Mouse (Mus musculus): Measurements from ENCODE around the gene Ccn2. TPM values are rescaled to one million over a fixed set of nuclear protein-coding genes. Genes with fewer than 3 reads are reported as not detected.
"Not testable (repeated sequence)": the region's sequence is repeated elsewhere in the genome, so short reads cannot be mapped to it uniquely, and the experiment has no call there.

Ccn2 gene
- total RNA-seq, 2 experiments from 2014 or later: 13.2 to 28.1 TPM

DNA sequence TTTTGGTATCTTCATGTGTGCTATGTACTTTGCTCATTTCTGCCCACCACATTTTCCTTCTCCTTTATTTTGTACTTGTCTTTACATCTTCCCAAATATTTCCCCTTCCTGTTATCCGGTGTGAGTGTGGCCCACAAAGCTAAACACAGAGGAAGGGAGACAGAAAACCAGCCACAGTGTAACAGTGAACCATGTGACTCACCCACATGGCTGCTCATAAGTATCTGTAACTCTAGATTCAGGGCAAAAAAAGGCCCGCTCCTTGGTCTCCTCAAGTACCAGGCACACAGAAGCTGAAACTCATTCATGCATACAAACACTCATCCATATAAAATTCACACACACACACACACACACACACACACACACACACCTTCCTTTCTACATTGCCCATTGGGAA lies 7.8 kb downstream of the Ccn2 start:
- no peak for DNase-seq

- DNase-seq: no peak
These were observed 8.5 kb downstream of the Ccn2 start for GRCm38 (mm10) chr10:24603727-24604126.

DNA sequence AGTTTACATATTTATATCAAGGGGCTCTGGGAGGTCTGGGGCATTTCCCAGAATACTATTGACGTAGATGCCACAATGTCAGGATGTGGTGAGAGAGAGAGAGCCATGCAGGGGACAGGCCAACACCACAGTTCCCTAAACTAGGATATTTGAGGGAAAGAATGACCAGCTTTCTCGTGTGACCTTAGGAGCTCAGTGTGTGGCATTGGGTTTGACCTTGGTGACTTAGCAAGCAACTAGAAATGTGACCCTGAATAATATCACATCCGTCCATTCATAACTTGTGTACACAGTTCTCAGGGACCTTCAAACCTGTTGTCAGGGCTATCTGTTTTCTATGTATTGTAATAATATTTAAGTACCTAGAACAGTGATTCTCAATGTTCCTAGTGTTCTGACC lies 13.9 kb downstream of the Ccn2 start:
- no peak for DNase-seq

DNA sequence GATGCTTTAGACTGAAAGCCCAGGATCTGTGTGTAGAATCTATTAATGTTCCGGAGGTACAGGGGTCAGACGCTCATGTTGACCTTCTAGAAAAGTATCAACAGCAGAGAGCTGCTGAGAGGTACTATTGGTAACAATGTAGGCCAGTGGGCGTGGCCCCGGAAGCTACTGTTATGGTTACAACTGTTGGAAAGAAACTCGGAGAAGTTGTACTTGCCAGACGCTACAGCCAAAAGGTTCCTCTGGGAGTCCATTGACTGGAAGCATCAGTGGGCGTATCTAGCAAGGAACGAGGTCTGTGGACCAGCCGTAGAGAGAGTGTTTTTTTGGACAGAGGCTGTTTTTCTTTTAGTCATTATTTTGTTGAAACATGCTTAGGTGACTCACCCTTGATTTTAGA lies 14.5 kb downstream of the Ccn2 start:
- DNase-seq: peak; percentile 66

- DNase-seq: no peak
These were observed 19.5 kb downstream of the Ccn2 start for GRCm38 (mm10) chr10:24614726-24615125.

DNA sequence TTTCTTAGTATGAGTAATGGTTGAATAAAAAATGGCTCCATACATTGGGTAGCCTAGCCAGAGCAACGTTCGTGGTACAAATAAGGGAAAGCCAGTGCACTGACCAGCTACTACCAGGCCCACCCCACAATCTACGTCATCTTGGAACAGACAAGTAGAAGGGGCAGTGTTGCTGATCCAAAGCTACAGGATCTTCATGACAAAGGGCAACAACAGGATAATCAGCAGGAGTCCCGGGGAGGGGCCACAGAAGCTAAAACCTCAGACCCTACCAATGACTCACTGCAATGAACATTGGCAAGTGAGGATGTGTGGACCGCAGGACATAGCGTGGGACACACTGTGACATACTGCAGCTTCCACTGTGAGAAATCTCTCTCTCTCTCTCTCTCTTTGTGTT lies 20.6 kb downstream of the Ccn2 start:
- DNase-seq: no peak

DNA sequence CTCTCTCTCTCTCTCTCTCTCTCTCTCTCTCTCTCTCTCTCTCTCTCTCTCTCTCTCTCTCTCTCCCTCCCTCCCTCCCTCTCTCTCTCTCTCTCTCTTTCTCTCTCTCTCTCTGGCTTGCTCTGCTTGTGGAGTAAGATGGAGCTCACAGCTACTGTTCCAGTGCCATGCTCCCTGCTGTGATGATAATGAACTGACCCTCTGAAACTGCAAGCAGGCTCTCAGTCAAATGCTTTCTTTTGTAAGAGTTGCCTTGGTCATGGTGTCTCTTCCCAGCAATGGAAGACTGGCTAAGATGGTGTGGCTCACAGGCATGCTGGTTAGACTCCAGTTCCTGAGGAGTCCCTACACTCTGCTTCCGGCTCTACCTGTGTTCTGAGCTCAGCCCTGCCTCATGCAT lies 21.3 kb downstream of the Ccn2 start:
- DNase-seq: not testable (repeated sequence)

- DNase-seq: no peak
These were observed 26.3 kb downstream of the Ccn2 start for GRCm38 (mm10) chr10:24621572-24621971.

DNA sequence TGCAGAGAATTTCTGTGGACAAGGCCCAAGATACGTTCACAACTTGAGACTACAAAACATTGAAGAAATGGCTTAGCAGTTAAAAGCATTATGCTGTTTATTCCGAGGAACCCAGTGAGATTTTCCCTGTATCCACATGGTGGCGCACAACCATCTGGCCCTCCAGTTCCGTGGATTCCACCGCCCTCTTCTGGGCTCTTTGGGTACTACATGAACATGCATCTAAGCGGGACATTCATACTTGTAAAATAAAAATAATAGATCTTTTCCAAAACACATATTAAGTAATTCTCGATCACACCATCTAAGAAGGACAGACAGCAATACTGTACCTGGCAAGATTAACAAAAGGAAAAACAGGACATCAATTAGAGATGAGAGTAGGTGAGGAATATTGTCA lies 27.3 kb downstream of the Ccn2 start:
- peak; percentile 40 for DNase-seq

- peak; percentile 46 for DNase-seq
These were observed 29.9 kb downstream of the Ccn2 start for GRCm38 (mm10) chr10:24625060-24625701.

DNA sequence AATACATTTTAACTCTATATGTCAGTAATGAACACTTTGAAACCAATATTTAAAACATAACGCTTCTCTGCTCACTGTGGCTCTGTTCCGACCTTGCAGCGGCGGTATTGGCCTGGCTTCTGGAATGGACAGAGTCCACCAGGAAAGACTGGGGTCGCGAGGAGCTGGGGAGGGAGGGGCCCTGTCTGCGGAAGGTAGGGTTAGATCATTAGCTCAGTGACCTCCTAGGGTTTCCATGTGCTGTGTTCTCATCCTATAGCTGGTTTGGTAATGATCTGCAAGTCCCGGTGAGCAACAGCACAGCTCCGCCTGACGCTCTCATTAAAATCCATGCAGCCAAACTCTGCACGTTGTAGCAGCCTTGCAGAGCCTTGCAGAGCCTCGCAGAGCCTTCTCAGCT lies 32.0 kb downstream of the Ccn2 start:
- no peak for DNase-seq

GRCm38 (mm10) chr10:24628466-24628865 lies 33.2 kb downstream of the Ccn2 start:
- DNase-seq: no peak

- no peak for DNase-seq
These were observed 34.0 kb downstream of the Ccn2 start for GRCm38 (mm10) chr10:24629086-24629720.

DNA sequence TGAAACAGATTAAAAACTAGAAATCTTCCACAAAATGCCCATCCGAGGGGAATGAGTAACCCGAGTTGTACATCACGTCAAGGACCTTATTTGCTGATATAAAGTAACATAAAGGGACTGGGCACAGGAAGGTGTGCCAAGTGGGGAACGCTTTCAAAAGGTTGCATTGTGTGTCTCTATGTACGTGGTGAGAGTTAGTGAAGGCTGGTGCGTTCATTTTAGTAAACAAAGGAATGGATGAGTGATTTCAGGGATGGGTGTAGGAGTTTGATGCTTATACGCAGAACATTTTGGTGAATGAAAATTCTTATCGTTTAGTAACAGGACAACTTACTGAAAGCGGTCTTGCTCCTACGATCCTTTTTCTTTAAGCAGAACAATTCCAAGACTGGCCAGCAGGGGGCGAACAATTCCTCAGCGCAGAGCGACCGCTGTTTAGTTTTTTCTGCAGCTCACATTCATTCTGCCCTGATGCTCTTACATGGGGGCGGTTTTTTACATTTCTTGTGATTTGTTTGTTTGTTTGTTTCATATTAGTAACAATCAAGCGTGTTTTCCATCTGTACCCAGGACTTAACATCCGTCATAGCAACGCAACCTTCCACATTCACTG lies 35.3 kb downstream of the Ccn2 start:
- no peak for DNase-seq

- DNase-seq: no peak
These were observed 35.9 kb downstream of the Ccn2 start for GRCm38 (mm10) chr10:24631122-24631521.

DNA sequence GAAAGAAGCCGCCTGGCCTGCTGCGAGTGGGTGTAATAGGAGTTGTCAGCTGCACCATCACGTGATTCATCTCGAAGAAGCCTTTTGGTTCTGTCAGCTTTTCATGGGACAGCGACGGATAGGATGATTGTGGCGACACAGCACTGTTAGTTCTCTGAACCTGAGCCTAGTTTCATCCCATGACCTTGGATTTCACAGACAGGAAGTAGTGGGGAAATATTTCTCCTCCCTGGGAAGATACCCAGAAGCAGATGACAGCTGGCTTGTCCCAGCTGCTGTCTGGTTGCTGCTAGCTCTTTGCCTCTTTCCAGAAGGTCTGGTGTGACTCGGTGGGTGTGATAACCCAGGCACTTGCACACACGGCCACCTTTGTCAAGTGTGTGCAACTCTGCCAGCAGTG lies 39.0 kb downstream of the Ccn2 start:
- peak; percentile 9 for DNase-seq

DNA sequence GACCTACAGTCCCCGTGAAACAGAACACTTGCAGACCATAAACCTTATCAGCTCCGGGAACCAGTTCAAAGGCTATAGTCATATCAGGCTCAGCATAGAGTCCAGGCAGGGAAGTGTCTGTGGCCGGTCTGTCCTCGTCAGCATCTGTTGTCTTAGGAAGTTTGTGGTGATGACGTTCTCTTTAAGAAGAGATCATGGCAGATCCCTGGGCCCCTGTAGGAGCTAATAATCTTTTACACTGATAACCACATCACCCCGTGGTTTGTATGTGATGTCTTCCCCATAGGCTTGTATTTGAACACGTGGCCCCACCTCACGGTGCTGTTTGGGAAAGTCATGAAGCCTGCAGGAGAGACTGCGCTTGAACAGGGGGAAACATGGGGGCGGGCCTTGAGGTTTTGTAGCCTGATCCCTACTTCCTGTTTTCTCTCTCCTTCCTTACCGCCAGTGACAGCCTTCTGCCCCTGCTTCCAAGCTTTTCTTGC lies 40.1 kb downstream of the Ccn2 start:
- no peak for DNase-seq

DNA sequence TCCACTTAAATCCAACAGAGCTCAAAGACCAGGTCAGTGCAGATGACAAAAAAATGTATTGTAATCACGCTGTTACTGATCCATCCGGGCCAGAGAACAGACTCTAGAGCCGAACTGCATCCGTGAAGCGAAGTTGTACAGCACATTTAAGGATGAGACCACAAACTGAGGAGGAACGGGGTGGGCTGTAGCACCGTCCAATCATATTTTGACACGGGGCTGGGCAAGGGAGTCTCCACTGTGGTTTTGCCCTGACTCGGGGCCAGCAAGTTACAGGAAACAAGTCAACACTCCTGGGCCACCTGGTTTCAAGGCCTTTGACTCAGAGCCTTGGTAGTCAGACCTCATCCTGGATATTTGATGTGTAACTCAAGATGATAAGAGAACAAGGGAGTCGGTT lies 40.6 kb downstream of the Ccn2 start:
- DNase-seq: no peak

GRCm38 (mm10) chr10:24636986-24637385 lies 41.7 kb downstream of the Ccn2 start:
- DNase-seq: no peak

DNA sequence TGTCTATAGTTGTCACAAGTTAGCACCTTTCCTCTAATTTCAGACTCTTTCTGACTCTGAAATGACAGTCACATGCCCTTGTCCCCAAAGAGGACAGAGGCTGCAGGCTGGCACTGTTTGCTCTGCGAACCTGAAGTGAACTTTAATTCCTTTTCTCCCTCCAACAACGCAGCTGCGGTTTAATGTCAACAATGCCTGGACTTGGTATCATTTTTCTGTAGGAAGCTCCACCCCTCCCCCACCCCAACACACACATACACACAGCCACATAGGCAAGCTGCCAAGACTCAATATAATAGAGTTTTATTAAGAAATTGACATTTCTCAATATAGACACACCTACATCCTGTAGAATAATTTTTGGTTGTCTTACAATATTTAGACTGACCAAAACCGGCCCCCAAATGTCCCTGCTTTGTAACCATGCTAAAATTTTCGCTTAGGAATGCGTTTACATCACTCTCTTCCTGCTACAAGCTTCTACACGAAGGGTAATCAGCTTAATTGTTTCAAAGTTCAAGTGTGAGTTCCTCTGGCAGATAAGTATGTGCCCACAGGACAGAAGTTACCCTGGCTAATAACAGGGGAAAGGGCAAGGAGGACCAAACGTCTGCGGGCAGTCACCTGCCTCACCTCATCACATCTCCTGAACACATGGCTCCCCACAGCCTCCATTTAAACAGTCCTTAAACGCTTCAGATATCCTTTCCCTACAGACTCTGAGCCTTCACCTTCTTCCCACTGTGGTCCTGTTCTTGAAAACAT lies 43.2 kb downstream of the Ccn2 start:
- DNase-seq: no peak

DNA sequence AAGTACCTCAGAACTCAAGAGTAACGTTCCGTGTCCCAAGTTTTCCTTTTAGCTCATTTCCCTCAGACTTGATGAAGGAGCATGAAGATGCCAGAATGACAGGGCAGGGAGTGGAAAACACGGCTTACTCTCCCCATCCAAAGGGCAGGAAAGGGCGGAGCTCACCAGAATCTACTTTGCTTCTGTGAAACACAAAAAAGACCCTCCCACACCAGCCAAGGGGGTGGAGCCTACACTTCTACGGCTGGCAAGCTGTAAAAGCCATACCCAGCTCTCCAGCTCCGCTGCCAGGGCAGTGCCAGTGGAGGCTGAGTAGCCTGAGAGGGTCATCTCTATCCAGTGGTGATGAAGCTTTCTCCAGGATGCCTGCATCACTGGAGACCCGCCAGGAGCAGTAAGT lies 44.4 kb downstream of the Ccn2 start:
- no peak for DNase-seq

DNA sequence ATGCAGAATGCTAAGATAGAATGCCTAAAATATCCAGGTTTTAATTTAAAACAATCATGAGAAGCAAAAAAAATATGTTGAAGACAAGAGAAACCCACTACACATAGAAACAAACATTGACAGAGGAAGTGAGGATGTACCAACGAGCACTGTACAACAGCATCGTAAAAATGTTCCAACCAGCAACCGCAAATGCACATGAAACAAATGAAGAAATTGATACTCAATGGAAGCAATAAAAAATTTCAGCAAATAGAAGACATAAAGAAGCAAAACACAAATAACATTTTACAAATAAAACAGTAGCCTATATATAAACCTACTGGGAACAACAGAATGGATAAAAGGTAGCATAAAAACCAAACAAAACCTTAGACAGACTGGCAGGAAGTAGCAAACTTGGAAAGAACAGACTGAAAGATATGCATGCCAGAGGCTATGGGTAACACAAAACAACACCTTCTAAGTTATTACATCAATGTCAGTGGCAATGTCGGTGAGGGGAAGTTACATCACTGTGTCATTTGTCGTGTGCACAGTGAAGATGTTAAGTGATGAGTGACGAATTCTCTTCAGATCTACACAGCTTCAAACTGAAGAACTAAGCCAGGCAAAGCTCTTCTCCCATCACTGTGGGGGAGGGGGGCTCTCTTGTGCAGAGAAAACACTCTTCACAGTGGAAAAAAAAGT lies 45.1 kb downstream of the Ccn2 start:
- DNase-seq: no peak

Measured in gastrocnemius, postnatal 25 days (tissue).